Mouse (Mus musculus) cerebellum, postnatal 36 days (tissue): ENCODE results near the gene Foxn1.
A peak's percentile ranks its signal among the peaks of the same experiment; 100 is the strongest.

ENCODE experiments used
- DNase-seq, 2 experiments: peaks; one replicate each; pipeline ENCODE4 v3.0.0; 2021 to 2022; ENCODE audit warnings: mixed read lengths in 2 of 2

The Foxn1 gene

GRCm38 (mm10) chr11:78399680-78400079 is 13.3 kb upstream of the Foxn1 start:
- DNase-seq, result peak; percentile 69 to 77

GRCm38 (mm10) chr11:78398212-78398611 is 11.9 kb upstream of the Foxn1 start:
- DNase-seq, result no peak

- peak; percentile 65 to 68 for DNase-seq
These were observed 11.0 kb upstream of the Foxn1 start for GRCm38 (mm10) chr11:78397397-78397796.

- DNase-seq, result no peak
These were observed 10.6 kb upstream of the Foxn1 start for GRCm38 (mm10) chr11:78396950-78397349.

GRCm38 (mm10) chr11:78392728-78393127 is 6.4 kb upstream of the Foxn1 start:
- DNase-seq, result no peak

GRCm38 (mm10) chr11:78385776-78386175 is 582 bp downstream of the Foxn1 start:
- DNase-seq, result no peak

GRCm38 (mm10) chr11:78382701-78383100 is 3.7 kb downstream of the Foxn1 start:
- no peak for DNase-seq

- no peak for DNase-seq
These were observed 4.1 kb downstream of the Foxn1 start for GRCm38 (mm10) chr11:78382286-78382685.

GRCm38 (mm10) chr11:78380996-78381395 is 5.4 kb downstream of the Foxn1 start:
- DNase-seq, result no peak

- DNase-seq, result no peak
These were observed 6.0 kb downstream of the Foxn1 start for GRCm38 (mm10) chr11:78380351-78380750.

- no peak for DNase-seq
These were observed 8.7 kb downstream of the Foxn1 start for GRCm38 (mm10) chr11:78377549-78378159.

GRCm38 (mm10) chr11:78374147-78374546 is 12.2 kb downstream of the Foxn1 start:
- DNase-seq, result no peak

GRCm38 (mm10) chr11:78372610-78373009 is 13.7 kb downstream of the Foxn1 start:
- no peak for DNase-seq

GRCm38 (mm10) chr11:78372166-78372565 is 14.2 kb downstream of the Foxn1 start:
- DNase-seq, result no peak

- no peak for DNase-seq
These were observed 14.6 kb downstream of the Foxn1 start for GRCm38 (mm10) chr11:78371711-78372110.

- DNase-seq, result no peak
These were observed 16.0 kb downstream of the Foxn1 start for GRCm38 (mm10) chr11:78370389-78370788.

- DNase-seq, result no peak
These were observed 18.7 kb downstream of the Foxn1 start for GRCm38 (mm10) chr11:78367456-78368225.

- DNase-seq, result no peak
These were observed 22.3 kb downstream of the Foxn1 start for GRCm38 (mm10) chr11:78364103-78364502.

- no peak for DNase-seq
These were observed 22.9 kb downstream of the Foxn1 start for GRCm38 (mm10) chr11:78363309-78364007.

- no peak for DNase-seq
These were observed 25.6 kb downstream of the Foxn1 start for GRCm38 (mm10) chr11:78360789-78361131.

GRCm38 (mm10) chr11:78360125-78360788 is 26.1 kb downstream of the Foxn1 start:
- peak; percentile 75 to 77 for DNase-seq

- DNase-seq, result peak; percentile 34 to 35
These were observed 27.9 kb downstream of the Foxn1 start for GRCm38 (mm10) chr11:78358330-78359007.
